Mouse (Mus musculus) embryonic fibroblast, embryonic 13.5 days (primary cell): ENCODE measurements at regions not wholly inside any gene's neighbourhood (a gene's known extent, or its start where the extent isn't known, plus 50 kb on each side); places are given as distances from the start of the nearest gene placed in this dataset.
"Not testable (repeated sequence)": the region's sequence is repeated elsewhere in the genome, so short reads cannot be mapped to it uniquely, and the experiment has no call there.

ENCODE experiments used
- H3K27ac ChIP-seq: 2 replicates; pipeline ENCODE4 v1.5.1; 2012; ENCODE audit warnings: low read length, control low read depth, inconsistent platforms; ENCODE audit not compliant: insufficient read depth
- H3K4me1 ChIP-seq: 2 replicates; pipeline ENCODE4 v1.6.1; 2011; ENCODE audit warnings: low read length; ENCODE audit not compliant: control insufficient read depth, insufficient read depth
- H3K4me3 ChIP-seq: 2 replicates; pipeline ENCODE4 v1.5.1; 2011; ENCODE audit warnings: mild to moderate bottlenecking, control low read depth, low read length; ENCODE audit not compliant: insufficient read depth
- CTCF ChIP-seq: IDR thresholded peaks from 2 replicates; pipeline ENCODE4 v1.5.1; 2011; ENCODE audit warnings: mild to moderate bottlenecking, control low read depth, low read length, moderate library complexity, borderline replicate concordance; ENCODE audit not compliant: insufficient read depth
- POLR2A ChIP-seq: IDR thresholded peaks from 2 replicates; pipeline ENCODE4 v1.6.1; 2011; ENCODE audit warnings: low read depth, mild to moderate bottlenecking, control low read depth, low read length, moderate library complexity

- H3K4me1 ChIP-seq, result no peaks in the 10 kb centered on the region
- no peak overlapping the region for H3K27ac ChIP-seq
- TF ChIP-seq CTCF (no peak), POLR2A (no peak)
- H3K4me3 ChIP-seq, result no peak overlapping the region
These were observed 169.2 kb upstream of the Hddc2 start for GRCm38 (mm10) chr10:31143856-31144488.

- H3K4me1 ChIP-seq, result no peaks in the 10 kb centered on the region
- TF ChIP-seq POLR2A (no peak), CTCF (no peak)
- H3K4me3 ChIP-seq, result no peak overlapping the region
- H3K27ac ChIP-seq, result no peak overlapping the region
These were observed 168.7 kb upstream of the Hddc2 start for GRCm38 (mm10) chr10:31144489-31144872.

- Histone ChIP-seq H3K4me3 (no peak overlapping the region), H3K27ac (no peak overlapping the region), H3K4me1 (no peaks in the 10 kb centered on the region)
- TF ChIP-seq POLR2A (no peak), CTCF (no peak)
These were observed 140.0 kb upstream of the Hddc2 start for GRCm38 (mm10) chr10:31173169-31173686.

- no peaks in the 10 kb centered on the region for H3K4me1 ChIP-seq
- no peak for TF ChIP-seq CTCF
- no peak for TF ChIP-seq POLR2A
- H3K4me3 ChIP-seq, result no peak overlapping the region
- H3K27ac ChIP-seq, result no peak overlapping the region
These were observed 123.6 kb upstream of the Hddc2 start for GRCm38 (mm10) chr10:31189577-31189976.

- not testable (repeated sequence) for H3K27ac ChIP-seq, H3K4me3 ChIP-seq, H3K4me1 ChIP-seq
These were observed 101.0 kb upstream of the Hddc2 start for GRCm38 (mm10) chr10:31212164-31212563.

- no peak for TF ChIP-seq POLR2A
- no peak for TF ChIP-seq CTCF
- no peak overlapping the region for H3K27ac ChIP-seq
These were observed 100.3 kb upstream of the Hddc2 start for GRCm38 (mm10) chr10:31212778-31213454.

GRCm38 (mm10) chr10:31221902-31222301 lies 91.3 kb upstream of the Hddc2 start:
- no peak overlapping the region for H3K27ac ChIP-seq
- TF ChIP-seq CTCF, result no peak
- no peaks in the 10 kb centered on the region for H3K4me1 ChIP-seq
- no peak overlapping the region for H3K4me3 ChIP-seq

More at GRCm38 (mm10) chr10:31212778-31213454, 100.3 kb upstream of the Hddc2 start:
- no peaks in the 10 kb centered on the region for H3K4me1 ChIP-seq
- no peak overlapping the region for H3K4me3 ChIP-seq

GRCm38 (mm10) chr10:31229078-31229477 lies 84.1 kb upstream of the Hddc2 start:
- TF ChIP-seq CTCF (no peak), POLR2A (no peak)
- Histone ChIP-seq H3K4me3 (no peak overlapping the region), H3K4me1 (no peaks in the 10 kb centered on the region), H3K27ac (no peak overlapping the region)

- no peak overlapping the region for H3K27ac ChIP-seq
- no peaks in the 10 kb centered on the region for H3K4me1 ChIP-seq
- H3K4me3 ChIP-seq, result no peak overlapping the region
- TF ChIP-seq POLR2A (no peak), CTCF (no peak)
These were observed 70.7 kb upstream of the Hddc2 start for GRCm38 (mm10) chr10:31242442-31242966.
